Mouse (Mus musculus) layer of hippocampus, adult 9-11 months (tissue): ENCODE measurements around the gene Slc31a1.

Experiments
- DNase-seq: peaks from one replicate; pipeline ENCODE4 v3.0.0; 2022

Gene Slc31a1

GRCm38 (mm10) chr4:62408601-62409282 is 48.2 kb downstream of the Slc31a1 start, which contains the start of the genes Cdc26 and Prpf4:
Gene Cdc26 (minus strand): TSS chr4:62408642.
Gene Prpf4 (plus strand): TSS chr4:62408797.
- DNase-seq = peak; percentile 99

- DNase-seq = no peak
Measured at GRCm38 (mm10) chr4:62409615-62410014, 49.1 kb downstream of the Slc31a1 start.

GRCm38 (mm10) chr4:62410325-62410724 is 49.8 kb downstream of the Slc31a1 start:
- no peak for DNase-seq

- DNase-seq = no peak
Measured at GRCm38 (mm10) chr4:62411606-62412005, 51.1 kb downstream of the Slc31a1 start.

- peak; percentile 45 for DNase-seq
Measured at GRCm38 (mm10) chr4:62418448-62418847, 57.9 kb downstream of the Slc31a1 start.

- no peak for DNase-seq
Measured at GRCm38 (mm10) chr4:62419091-62419490, 58.6 kb downstream of the Slc31a1 start.

- no peak for DNase-seq
Measured at GRCm38 (mm10) chr4:62425891-62426290, 65.4 kb downstream of the Slc31a1 start.

- no peak for DNase-seq
Measured at GRCm38 (mm10) chr4:62427978-62428758, 67.6 kb downstream of the Slc31a1 start.

- DNase-seq = no peak
Measured at GRCm38 (mm10) chr4:62429616-62430015, 69.1 kb downstream of the Slc31a1 start.

- DNase-seq = no peak
Measured at GRCm38 (mm10) chr4:62430678-62431077, 70.2 kb downstream of the Slc31a1 start.

- DNase-seq = no peak
Measured at GRCm38 (mm10) chr4:62431522-62431921, 71.0 kb downstream of the Slc31a1 start.

- DNase-seq = no peak
Measured at GRCm38 (mm10) chr4:62433939-62434870, 73.7 kb downstream of the Slc31a1 start.

- DNase-seq = no peak
Measured at GRCm38 (mm10) chr4:62435081-62435480, 74.6 kb downstream of the Slc31a1 start, which contains the start of gene Rnf183. Gene Rnf183 (minus strand): TSS chr4:62435252.

GRCm38 (mm10) chr4:62437256-62437778 is 76.8 kb downstream of the Slc31a1 start:
- DNase-seq = no peak

GRCm38 (mm10) chr4:62437871-62438270 is 77.3 kb downstream of the Slc31a1 start:
- no peak for DNase-seq

GRCm38 (mm10) chr4:62439793-62440192 is 79.3 kb downstream of the Slc31a1 start:
- no peak for DNase-seq

GRCm38 (mm10) chr4:62440544-62440943 is 80.0 kb downstream of the Slc31a1 start:
- no peak for DNase-seq

- DNase-seq = no peak
Measured at GRCm38 (mm10) chr4:62440986-62441385, 80.5 kb downstream of the Slc31a1 start.
